Mouse (Mus musculus): ENCODE measurements at regions not wholly inside any gene's neighbourhood (a gene's known extent, or its start where the extent isn't known, plus 50 kb on each side); places are given as distances from the start of the nearest gene placed in this dataset.
A peak's percentile ranks its signal among the peaks of the same experiment; 100 is the strongest.
"Not testable (repeated sequence)": the region's sequence is repeated elsewhere in the genome, so short reads cannot be mapped to it uniquely, and the experiment has no call there.

- DNase-seq, result not testable (repeated sequence)
These were observed 74.4 kb upstream of the Oxtr start for GRCm38 (mm10) chr6:112564119-112564518.

- DNase-seq, result not testable (repeated sequence)
These were observed 73.9 kb upstream of the Oxtr start for GRCm38 (mm10) chr6:112563659-112564058.

- DNase-seq, result no peak
These were observed 72.3 kb upstream of the Oxtr start for GRCm38 (mm10) chr6:112562039-112562438.

- DNase-seq, result no peak
These were observed 71.8 kb upstream of the Oxtr start for GRCm38 (mm10) chr6:112561568-112561967.

- no peak for DNase-seq
These were observed 69.8 kb upstream of the Oxtr start for GRCm38 (mm10) chr6:112559549-112559948.

GRCm38 (mm10) chr6:112557516-112557915, 67.8 kb upstream of the Oxtr start:
- no peak for DNase-seq

- peak; percentile 20 for DNase-seq
These were observed 66.8 kb upstream of the Oxtr start for GRCm38 (mm10) chr6:112556401-112557165.

- DNase-seq, result peak; percentile 63
These were observed 64.3 kb upstream of the Oxtr start for GRCm38 (mm10) chr6:112554091-112554490.

GRCm38 (mm10) chr6:112553231-112553920, 63.6 kb upstream of the Oxtr start:
- no peak for DNase-seq

GRCm38 (mm10) chr6:112552560-112552959, 62.8 kb upstream of the Oxtr start:
- DNase-seq, result peak; percentile 27

GRCm38 (mm10) chr6:112551298-112551697, 61.6 kb upstream of the Oxtr start:
- DNase-seq, result no peak

- no peak for DNase-seq
These were observed 57.5 kb upstream of the Oxtr start for GRCm38 (mm10) chr6:112547251-112547650.

GRCm38 (mm10) chr6:112546033-112546432, 56.3 kb upstream of the Oxtr start:
- DNase-seq, result no peak

- DNase-seq, result no peak
These were observed 54.6 kb upstream of the Oxtr start for GRCm38 (mm10) chr6:112544315-112544714.

GRCm38 (mm10) chr6:112542692-112543091, 52.9 kb upstream of the Oxtr start:
- DNase-seq, result no peak

Measured in adrenal gland, adult 2 months (tissue).